Mouse (Mus musculus) telencephalon, adult 2 months (tissue): ENCODE results near the gene Lrrc71.

Experiments used
- DNase-seq: peaks from one replicate; pipeline ENCODE4 v3.0.0-alpha.2; 2011; ENCODE audit warnings: low read depth, low spot score

Gene Lrrc71

GRCm38 (mm10) chr3:87724556-87724955, 23.9 kb downstream of the Lrrc71 start:
- no peak for DNase-seq

- no peak for DNase-seq
These were observed 29.9 kb downstream of the Lrrc71 start for GRCm38 (mm10) chr3:87718525-87718924.
